Mouse (Mus musculus): ENCODE results near the gene Slc35e3.

Slc35e3 gene

GRCm38 (mm10) chr10:117697561-117698115, 48.5 kb downstream of the Slc35e3 start:
- DNase-seq (ENCODE audit: low spot score): no peak

- no peak for DNase-seq (ENCODE audit: low spot score)
Observed at GRCm38 (mm10) chr10:117696827-117697560, 49.2 kb downstream of the Slc35e3 start.

GRCm38 (mm10) chr10:117696021-117696826, 49.9 kb downstream of the Slc35e3 start:
- DNase-seq (ENCODE audit: low spot score): no peak

GRCm38 (mm10) chr10:117695605-117696004, 50.6 kb downstream of the Slc35e3 start:
- DNase-seq (ENCODE audit: low spot score): no peak

GRCm38 (mm10) chr10:117695027-117695426, 51.1 kb downstream of the Slc35e3 start:
- DNase-seq (ENCODE audit: low spot score): no peak

- DNase-seq (ENCODE audit: low spot score): no peak
Observed at GRCm38 (mm10) chr10:117694255-117694953, 51.8 kb downstream of the Slc35e3 start.

GRCm38 (mm10) chr10:117692953-117693352, 53.2 kb downstream of the Slc35e3 start:
- no peak for DNase-seq (ENCODE audit: low spot score)

- DNase-seq (ENCODE audit: low spot score): no peak
Observed at GRCm38 (mm10) chr10:117692173-117692572, 54.0 kb downstream of the Slc35e3 start.

- no peak for DNase-seq (ENCODE audit: low spot score)
Observed at GRCm38 (mm10) chr10:117691389-117691968, 54.7 kb downstream of the Slc35e3 start.

GRCm38 (mm10) chr10:117690770-117691296, 55.3 kb downstream of the Slc35e3 start:
- DNase-seq (ENCODE audit: low spot score): no peak

GRCm38 (mm10) chr10:117690101-117690352, 56.1 kb downstream of the Slc35e3 start:
- DNase-seq (ENCODE audit: low spot score): no peak

- DNase-seq (ENCODE audit: low spot score): no peak
Observed at GRCm38 (mm10) chr10:117689297-117690100, 56.7 kb downstream of the Slc35e3 start.

- no peak for DNase-seq (ENCODE audit: low spot score)
Observed at GRCm38 (mm10) chr10:117688204-117689151, 57.7 kb downstream of the Slc35e3 start.

GRCm38 (mm10) chr10:117687577-117687976, 58.6 kb downstream of the Slc35e3 start:
- no peak for DNase-seq (ENCODE audit: low spot score)

- DNase-seq (ENCODE audit: low spot score): no peak
Observed at GRCm38 (mm10) chr10:117687018-117687417, 59.1 kb downstream of the Slc35e3 start.

GRCm38 (mm10) chr10:117685849-117686591, 60.1 kb downstream of the Slc35e3 start:
- DNase-seq (ENCODE audit: low spot score): no peak

- no peak for DNase-seq (ENCODE audit: low spot score)
Observed at GRCm38 (mm10) chr10:117685171-117685848, 60.9 kb downstream of the Slc35e3 start.

- DNase-seq (ENCODE audit: low spot score): no peak
Observed at GRCm38 (mm10) chr10:117684298-117685170, 61.6 kb downstream of the Slc35e3 start.
